Mouse (Mus musculus) testis, adult 2 months (tissue): ENCODE measurements around the gene Lrmda.

ENCODE experiments used
- CTCF ChIP-seq: fragments of 200-500 bp; IDR thresholded peaks from 2 replicates; pipeline ENCODE4 v1.5.1; 2012; ENCODE audit warnings: low read depth, mild to moderate bottlenecking, inconsistent platforms, low read length, moderate library complexity; ENCODE audit not compliant: control insufficient read depth, insufficient read depth, insufficient replicate concordance
- POLR2A ChIP-seq: fragments of 200-500 bp; IDR thresholded peaks from 2 replicates; pipeline ENCODE4 v1.6.1; 2012; ENCODE audit warnings: low read depth, mild to moderate bottlenecking, inconsistent platforms, low read length, moderate library complexity; ENCODE audit not compliant: control insufficient read depth

DNA sequence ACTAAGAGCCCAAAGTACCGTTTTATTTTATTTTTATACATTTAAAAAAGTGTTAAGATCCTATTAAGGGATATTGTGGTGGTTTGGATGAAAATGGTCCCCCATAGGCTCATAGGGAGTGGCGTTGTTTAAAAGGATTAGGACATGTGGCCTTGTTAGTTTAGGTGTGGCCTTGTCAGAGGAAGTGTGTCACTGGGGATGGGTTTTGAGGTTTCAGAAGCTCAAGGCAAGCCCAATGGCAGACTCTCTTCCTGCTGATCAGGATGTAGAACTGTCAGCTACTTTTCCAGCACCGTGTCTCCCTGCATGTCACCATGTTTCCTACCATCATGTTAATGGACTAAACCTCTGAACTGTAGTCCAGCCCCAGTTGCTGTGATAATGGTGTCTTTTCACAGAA is 591.5 kb downstream of the Lrmda start:
- TF ChIP-seq POLR2A: no peak
- no peak for TF ChIP-seq CTCF
